Mouse (Mus musculus): ENCODE data around the gene Btbd35f16.
"Not testable (repeated sequence)": the region's sequence is repeated elsewhere in the genome, so short reads cannot be mapped to it uniquely, and the experiment has no call there.

The Btbd35f16 gene

GRCm38 (mm10) chrX:3956902-3957301, at the start of gene Btbd35f16:
TSS of gene Btbd35f16 (minus strand) at chrX:3957002.
- not testable (repeated sequence) for DNase-seq (ENCODE audit: low spot score in 2 of 2)
